Mouse (Mus musculus) frontal cortex, postnatal 36 days (tissue): ENCODE data around the gene Snd1.
"Not testable (repeated sequence)": the region's sequence is repeated elsewhere in the genome, so short reads cannot be mapped to it uniquely, and the experiment has no call there.

Experiments used
- DNase-seq, 2 experiments: peaks; one replicate each; pipeline ENCODE4 v3.0.0; 2022; ENCODE audit warnings: low spot score in 2 of 2

Snd1 gene

DNA sequence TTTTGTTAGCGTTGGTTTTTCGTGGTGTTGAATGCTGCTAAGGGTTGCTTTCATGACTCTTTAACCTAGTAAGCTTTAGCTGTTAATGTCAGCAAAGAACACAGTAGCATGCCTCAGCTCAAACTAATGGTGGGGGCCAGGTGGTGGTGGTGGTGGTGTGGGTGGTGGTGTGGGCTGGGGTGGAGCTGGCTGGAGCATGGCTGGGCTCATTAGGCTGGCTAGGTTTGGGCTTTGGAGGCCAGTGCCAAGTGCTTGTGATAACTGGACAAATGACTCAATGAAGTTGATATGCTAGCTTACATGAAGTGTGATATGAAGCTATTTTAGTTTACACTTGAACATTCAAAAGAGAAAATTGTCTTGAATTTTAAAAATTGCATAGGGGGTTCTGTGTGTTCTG lies 11.1 kb downstream of the Snd1 start:
- no peak for DNase-seq

DNA sequence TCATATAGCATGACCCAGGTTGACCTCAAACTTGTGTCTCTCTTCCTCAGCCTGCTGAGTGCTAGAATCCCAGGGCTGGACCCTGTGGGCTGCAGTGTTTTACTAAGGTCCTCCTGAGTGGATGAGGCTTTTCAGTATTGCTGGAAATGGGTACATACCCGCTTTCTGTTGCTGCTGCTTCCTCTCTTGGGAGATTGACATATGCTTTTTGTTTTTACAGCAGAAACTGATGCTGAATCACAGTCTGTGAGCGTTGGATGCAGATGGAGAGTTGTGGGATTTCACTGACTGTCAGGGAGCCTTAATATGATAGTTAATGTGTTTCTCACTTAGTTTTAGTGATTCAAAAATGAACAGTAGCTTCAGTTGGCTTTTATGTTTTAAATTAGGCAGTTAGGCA lies 11.5 kb downstream of the Snd1 start:
- peak in 1 of 2 experiments; percentile 14 for DNase-seq

DNA sequence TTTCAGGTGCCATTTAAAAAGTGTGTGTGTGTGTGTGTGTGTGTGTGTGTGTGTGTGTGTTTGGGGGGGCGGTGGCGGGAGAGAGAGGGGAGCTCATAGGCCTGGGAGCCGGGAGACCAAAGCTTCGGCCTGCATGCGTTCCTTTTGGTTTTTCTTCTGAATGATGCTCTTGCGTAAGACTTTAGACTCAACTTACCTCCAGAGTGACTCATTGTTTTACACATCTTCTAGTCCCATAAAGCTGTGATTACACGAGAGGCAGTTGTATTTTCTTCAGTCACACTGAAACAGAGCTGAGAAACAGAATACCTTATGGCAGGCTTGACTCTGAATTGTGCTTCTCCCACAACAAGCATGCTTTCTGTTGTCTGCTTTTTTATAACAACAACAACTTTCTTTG lies 12.0 kb downstream of the Snd1 start:
- DNase-seq: no peak

DNA sequence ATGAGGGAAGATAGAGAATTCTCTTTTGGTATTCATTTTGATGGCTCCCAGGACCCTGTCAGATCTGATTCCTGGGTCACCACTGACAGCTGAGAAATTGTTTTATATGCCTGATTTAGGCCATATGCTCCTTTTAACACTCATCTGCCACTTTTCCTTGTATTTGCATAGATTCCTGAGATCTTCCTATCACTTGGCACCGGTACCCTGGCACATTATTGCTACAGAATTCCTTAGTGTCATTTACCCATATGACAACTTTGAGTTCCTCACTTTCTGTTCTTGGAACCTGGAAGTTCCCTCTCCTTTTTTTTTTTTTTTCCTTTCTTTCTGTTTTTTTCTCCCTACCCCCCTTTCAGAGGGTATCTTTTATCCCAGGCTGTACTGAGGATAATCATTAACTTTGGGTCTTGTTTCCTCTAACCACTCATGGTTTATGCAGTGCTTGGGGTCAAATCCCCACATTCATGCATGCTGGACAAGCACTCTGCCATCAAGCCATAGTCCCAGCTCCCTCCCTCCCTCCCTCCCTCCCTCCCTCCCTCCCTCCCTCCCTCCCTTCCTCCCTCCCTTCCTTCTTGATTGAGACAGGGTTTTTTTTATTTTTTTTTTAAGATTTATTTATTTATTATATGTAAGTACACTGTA lies 13.4 kb downstream of the Snd1 start:
- DNase-seq: no peak

DNA sequence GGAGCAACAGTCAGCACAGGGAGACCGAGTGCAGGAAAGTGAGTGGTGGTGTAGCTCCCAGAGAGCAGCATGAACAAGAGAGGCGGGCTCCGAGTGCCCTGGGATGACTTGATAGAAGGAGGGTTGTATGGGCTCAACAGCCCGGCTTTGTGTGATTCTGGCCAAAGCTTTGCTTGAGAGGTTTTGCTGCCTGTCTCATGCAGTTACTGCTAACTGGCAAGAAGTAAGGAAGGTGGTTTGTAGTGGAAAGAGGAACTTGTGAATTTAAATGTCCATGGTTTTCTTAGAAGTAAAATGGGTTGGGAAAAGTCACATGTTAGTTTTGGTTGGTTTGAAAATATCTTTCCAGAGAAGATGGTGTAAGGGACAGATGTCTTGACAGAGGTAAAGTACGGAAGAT lies 15.7 kb downstream of the Snd1 start:
- no peak for DNase-seq

DNA sequence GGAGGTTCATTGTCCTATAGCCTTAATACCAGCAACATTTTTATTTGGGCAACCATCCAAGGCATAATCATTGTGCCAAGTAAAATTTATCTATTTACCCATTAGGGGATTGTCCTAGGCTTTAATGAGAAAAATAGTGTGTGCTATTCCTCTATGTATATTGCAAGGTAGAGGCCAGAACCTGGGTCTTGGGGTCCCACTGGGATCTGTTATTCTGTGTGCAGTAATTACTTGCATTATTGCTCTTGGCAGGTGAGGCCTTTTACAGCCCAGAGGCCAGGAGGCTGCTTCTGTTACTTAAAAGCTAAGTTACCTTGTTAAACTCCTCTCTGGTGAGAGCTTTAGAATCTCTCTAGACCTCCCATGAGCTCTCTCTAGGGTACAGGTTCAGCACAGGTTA lies 16.3 kb downstream of the Snd1 start:
- no peak for DNase-seq

DNA sequence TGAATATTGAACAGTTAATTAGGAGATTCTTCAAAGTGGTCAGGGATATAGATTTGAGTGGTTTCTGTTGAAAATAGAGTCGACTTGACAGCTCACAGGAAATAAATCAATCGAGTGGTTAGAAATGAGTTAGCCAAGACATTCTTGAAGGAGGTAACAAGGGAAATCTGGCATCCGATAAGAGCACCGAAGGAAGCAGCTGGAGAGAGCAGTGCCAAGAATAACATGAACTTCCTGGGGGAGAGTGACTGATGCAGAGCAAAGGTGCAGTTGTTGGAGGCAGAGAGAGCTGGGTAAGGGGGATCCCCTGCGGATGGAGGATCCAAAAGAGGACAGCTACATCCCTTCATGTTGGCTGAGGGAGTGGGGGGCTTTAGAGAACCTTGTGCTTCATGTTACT lies 22.9 kb downstream of the Snd1 start:
- no peak for DNase-seq

DNA sequence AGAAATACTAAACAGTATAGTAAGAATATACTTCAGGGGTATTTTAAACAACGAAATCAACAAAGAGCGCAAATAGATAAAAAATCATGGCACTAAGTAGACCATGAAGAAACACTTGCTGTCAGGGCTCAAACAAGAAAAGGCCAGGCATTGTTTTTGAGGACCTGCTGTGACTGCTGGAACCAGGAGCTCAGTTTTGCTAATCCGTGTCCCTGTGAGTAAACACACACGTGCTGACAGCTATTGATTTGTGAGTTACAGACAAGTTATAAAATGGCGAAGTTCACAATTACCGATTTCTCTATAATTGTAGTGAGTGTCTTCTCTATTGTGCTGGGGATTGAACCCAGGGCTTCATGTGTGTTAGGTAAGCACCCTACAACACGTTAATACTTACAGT lies 27.6 kb downstream of the Snd1 start:
- no peak for DNase-seq

DNA sequence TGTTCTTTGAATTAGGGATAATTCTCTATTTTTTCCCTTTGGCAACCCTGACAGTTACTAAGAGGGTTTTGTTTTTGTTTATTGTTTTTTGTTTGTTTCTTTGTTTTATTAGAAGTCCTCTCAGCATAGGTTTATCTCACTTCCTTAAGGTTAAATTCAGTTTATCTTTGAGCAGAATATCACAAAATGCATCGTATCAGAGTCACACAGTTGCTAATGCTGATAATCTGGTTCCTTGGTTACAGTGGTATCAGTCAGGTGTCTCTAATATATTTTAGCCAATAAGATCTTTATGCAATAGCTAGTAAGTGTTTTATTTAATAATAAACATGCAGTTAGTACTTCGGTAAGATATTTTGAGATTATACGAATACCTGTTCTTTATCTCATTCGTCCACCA lies 28.2 kb downstream of the Snd1 start:
- no peak for DNase-seq

DNA sequence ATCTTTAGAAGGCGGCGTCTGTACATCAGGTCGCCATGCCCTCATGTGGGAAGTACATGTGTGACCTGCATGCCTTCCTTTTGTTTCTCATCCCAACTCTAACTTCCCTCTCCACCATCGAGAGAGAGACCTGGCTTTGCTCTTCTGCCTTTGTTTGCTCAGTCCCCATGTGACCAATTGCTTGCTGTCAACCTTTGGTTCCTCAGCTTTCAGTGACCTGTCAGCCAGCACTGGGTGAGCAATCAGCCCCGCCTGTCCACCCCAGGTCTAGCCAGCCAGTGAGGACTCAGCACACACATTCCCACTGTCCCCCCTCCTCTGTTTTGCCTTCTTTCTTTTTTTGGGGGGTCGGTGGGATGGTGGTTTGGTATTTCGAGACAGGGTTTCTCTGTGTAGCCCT lies 29.7 kb downstream of the Snd1 start:
- no peak for DNase-seq

DNA sequence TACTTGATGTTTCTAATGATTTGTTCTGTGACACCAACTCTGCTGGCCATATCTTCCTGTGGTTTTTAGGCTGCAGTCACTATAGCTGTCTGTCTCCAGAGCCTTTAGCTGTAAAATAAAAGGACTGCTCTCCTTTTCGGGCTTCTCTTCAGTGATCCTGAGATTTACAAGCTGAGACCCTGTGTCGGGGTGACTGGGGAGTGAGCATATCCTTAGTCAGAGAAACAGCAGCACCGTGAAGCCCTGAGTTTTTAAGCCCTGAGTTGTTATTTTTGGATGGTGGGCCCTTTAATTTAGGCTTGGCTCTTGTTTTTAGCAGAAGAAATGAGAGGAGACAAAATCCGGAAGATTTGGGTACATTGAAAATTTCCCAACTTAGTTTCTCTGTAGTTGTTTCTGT lies 32.8 kb downstream of the Snd1 start:
- no peak for DNase-seq

DNA sequence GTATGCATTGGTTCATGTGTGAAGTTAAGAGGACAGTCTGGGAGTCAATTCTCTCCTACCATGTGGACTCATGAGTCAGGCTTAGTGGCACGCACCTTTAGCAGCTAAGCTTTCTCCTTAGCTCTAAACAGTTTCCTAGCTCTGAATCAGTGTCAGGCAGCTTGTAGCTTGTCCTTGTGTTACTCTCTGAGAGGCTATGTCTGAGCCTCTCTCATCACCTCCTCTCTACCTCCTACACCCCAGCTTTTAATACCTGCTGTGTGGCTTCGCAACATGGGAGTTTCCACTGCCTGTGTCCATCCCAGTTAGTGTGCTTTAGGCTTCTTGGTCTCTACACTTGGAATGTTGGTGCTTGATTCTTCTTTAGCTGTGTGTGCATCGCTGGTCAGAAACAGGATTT lies 39.3 kb downstream of the Snd1 start:
- no peak for DNase-seq

DNA sequence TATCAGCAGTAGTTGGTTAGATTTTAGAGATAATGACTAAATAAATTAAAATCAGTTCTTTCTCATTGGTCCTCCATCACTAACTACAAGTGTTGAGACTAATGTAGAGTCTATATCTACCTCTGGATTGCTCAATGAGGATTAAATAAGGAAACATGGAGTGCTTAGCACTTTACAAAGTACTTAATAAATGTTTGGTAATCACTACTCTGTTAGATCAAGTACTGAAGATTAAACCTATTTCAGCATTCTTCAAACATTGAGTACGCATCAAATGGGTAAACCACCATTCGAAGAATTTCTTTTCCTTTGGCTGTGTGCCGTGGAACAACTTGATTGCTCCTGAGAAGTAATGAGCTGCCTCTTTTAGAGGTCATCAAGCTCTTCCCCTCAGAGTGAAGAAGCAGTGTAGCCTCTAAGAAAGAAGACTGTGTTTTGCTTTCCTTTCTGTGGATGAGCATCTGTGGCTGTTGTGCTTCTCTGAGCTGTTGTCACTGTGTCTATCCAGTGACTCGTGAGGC lies 40.0 kb downstream of the Snd1 start:
- DNase-seq: no peak

DNA sequence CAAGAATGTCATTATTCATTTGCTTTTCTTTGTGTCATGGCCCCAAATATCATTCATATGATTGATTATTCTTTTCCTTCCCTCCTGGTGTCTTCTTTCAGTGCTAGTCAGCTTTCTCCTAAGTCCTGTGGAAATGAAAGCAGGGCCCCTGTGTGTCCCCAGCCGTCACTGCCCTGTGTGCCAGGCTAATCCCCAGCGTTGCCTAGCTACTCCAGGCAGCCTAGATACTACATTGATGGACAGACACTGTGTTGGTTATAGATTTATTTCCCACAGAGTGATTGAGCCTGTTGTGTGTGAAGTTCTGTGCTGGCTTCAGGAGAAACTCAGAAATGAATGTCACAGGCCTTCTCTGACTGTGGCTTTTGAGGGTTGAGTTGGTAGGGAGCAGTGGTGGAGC lies 41.7 kb downstream of the Snd1 start:
- DNase-seq: no peak

DNA sequence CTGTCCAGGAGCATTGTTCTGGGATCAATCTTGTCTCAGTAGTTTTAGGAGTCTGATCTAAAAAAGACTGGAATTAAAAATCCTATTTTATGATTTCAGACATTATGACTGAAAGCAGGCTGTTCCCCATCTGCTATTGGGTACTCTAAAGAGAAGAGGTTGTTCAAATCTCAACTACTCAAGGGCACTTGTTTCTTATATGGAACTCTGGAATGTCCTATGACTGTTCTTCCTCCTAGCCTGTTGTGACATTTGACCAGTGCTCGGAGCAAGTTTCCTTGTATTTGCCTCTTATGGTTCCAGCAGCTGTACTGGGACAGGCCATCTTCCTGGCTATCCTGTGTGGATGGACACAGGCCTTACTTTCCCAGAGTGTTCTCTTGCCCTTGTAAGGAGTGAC lies 42.1 kb downstream of the Snd1 start:
- no peak for DNase-seq

DNA sequence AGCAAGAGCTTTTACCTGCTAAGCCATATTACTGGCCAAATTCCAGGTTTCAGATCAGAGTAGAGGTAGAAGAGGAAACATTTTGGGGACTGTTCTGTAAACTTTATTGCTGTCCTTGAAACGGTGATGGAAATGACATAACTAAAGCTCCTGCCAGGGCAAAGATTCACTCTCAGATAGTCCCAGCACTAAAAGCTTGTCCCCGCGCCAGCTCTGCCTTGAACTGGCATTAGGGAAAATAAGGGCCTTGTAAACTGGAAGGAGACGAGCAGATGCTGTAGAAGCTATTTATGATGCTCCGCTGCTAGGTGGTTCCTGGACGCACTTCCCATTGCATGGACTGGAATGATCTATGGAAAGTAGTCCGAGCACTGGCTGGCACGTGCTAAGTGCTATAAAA lies 44.5 kb downstream of the Snd1 start:
- no peak for DNase-seq

DNA sequence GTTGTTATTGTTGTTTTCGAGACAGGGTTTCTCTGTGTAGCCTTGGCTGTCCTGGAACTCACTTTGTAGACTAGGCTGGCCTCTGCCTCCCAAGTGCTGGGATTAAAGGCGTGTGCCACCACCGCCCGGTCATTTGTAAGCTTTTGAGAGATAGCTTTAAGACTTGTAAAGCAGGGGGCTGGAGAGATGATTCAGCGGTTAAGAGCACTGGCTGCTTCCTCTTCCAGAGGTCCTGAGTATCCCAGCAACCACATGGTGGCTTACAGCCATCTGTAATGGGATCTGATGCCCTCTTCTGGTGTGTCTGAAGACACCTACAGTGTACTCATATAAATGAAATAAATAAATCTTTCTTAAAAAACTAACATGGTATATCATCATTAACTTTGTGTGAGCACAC lies 45.8 kb downstream of the Snd1 start:
- DNase-seq: not testable (repeated sequence)

DNA sequence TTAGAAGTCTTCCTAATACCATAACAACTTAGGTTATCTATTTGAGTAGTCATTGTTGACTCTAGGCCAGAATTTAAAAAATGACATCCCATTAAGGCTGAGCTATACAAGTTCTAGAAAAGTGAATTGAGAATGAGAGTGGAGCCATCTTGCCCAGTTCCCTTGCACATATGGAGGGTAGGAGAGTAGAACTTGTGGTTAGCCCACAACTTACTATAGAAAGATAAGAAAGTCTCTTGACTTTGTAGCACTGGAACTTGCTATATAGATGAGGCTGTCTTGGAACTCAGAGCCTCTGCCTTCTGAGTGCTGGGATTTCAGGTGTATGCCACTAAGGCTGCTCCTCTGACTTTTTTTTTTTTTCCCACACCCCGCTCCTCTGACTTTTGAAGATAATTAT lies 46.5 kb downstream of the Snd1 start:
- no peak for DNase-seq

DNA sequence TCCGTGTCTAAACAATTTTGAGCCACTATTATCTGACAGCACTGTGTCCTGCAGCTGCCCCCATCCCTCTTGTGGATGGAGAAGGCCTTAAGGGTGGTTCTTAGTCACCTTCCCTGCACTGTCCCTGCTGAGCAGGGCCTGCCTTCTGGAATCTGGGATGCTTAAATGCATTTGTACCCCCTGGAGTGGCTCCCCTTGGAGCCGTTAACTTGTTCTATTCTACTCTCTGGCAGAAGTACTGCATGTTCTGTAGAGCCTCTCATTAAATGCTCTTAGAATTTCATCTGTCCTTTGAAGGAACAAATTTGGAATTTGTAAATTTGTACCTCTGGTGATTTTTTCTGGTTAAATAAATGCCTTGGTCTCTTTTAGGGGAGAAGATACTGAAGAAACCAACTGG lies 50.6 kb downstream of the Snd1 start:
- DNase-seq: no peak

DNA sequence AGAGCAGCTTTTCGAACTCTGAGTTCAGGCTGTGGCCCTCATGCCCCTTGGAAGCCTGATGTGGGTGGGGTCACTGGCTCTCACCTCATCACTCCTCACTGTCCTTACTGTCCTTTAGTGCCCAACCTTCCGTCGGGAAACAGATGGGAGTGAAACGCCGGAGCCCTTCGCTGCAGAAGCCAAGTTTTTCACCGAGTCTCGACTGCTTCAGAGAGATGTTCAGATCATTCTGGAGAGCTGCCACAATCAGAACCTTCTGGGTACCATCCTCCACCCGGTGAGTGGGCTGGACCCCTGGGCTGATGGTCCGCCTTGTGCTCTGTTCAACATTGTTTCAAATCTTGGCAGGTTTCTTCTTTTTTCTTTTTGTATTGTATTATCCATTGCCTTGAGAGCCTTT lies 52.5 kb downstream of the Snd1 start:
- no peak for DNase-seq

DNA sequence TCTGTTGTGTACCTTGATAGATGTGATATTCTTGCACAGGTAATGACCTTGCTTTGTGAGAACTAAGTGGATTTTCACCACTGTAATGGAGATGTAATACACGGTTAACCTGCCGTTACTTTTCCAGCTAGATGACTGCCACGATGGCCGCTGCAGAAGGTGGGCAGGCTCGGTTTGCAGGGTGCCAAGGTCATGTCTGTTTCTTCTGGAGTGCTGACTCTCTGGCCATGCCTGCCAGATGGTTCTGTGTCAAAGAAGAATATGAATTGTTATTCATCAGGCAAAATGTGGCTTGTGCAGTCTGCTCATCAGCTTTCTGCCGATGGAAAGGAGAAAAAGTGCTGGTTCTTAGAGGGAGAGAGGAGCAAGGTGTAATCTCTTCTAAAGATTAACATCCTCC lies 53.3 kb downstream of the Snd1 start:
- no peak for DNase-seq

DNA sequence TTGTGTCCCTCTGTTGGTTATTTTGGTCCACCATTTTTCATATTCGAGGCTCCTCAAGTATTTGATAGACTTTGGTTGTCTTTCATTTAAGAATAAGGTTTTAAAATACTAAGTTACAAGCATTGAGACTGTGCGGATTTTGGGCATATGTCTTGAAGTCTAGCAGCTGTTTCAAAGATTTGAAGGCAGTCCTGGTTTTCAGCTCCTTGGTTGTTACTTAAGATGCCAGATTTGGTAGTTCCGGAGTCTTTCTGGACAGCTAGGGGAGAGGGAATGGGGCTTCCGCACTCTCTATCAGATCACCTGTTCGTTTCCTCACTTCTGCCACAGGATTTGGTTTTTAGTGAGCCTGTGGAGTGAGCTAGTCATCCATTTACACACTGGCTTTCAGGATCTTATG lies 61.5 kb downstream of the Snd1 start:
- no peak for DNase-seq

DNA sequence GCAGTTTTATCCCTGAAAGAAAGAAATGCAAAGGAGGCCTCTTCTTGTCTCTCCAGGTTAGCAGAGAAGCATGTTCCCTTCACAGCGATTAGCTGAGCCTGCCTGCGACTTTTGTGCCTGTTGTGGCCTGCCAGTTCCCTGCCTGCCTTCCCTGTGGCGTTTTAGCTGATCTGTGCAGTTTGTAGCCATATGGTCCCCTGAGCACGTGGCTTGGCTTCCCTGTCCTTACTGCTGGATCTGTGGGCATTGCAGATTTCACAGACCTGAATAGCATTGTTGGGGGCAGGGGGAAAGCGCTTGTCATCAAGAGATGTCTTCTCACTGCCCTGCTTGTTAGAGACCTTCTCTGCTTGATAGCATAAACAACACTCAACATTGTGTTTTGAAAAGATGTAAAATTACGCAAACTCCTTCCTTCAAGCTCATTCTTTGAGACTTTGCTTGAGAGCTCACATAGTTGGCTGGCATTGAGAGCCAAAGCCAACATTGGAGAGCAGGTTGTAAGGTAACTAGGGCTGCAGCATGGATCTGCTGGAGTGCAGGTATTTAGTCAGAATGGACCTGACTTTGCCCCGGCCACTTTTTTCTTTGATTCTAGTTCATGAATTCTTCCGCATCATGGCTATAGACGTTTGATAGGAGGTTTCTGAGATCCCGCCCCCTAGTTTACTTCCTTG lies 63.0 kb downstream of the Snd1 start:
- DNase-seq: peak; percentile 76 to 84

DNA sequence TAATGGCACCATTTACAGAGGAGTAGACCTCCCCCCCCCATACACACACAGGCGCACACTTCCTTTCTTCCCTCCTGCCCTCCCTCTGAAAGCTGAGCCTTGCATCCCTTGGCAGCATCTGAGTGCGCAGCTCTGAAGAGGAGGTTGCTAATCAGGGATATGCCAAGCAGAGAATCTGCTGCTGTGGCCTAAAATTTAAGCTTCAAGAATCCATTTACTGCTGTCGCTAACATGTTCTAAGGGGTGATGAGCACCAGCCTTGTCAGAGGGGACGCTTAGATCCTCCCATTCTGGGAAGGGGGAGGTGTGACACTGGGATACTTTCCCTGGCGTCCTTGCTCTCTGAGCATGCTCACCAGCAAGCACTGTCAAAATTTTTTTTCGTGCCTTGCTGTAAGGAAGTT lies 67.4 kb downstream of the Snd1 start:
- DNase-seq: peak; percentile 78 to 84
